Mouse (Mus musculus) regulatory T cell (primary cell): ENCODE data around the gene Daam1.
"Not testable (repeated sequence)": the region's sequence is repeated elsewhere in the genome, so short reads cannot be mapped to it uniquely, and the experiment has no call there.

ENCODE experiments used
- in situ Hi-C: fragments of 300-600 bp; cut with MboI, MseI; formaldehyde crosslinking; loops from one replicate; pipeline ENCODE4 v1.15.1; 2025; ENCODE audit warnings: high pct_unique_total_duplicates

Daam1 gene

DNA sequence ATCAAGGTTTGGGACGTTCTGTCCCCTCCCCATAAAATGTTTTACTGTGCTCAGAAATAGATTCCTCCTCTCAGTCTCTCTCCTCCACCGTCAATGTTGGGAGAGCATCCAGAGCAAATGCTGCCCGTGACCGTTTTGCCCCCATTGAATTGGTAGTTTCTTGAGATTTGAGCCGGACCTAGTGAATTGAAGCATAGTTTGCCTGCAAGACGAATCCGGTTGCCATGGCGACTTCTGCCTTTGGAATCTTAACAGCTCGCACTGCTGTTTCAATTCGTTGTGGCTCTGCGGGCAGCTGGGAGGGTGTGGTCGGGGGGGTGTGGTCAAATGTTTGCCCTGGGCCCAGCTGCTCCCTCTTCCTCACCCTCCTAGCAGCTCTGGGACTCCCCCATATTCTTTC, 1.3 kb downstream of the Daam1 start:
- in situ Hi-C loops: no loop called here

DNA sequence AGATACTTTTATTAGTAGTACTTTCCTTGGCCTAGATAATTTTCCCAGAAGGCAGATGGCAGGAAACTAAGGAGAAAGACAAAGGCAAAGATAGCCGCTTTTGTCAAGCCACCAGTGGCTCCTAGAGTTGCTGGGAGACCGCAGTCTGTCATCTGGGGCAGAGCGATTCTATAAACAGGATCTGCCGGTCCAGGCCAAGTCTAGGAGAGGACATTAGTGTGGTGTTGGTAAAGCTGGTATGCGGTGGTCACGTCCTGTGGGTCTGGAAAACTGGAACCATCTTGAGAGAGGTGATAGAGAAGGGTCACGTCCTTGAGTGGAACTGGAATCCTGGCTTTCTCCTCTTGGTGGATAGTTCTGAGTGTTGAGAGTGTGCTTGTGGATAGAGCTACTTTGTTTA, 3.2 kb downstream of the Daam1 start:
- in situ Hi-C loops: no loop called here

DNA sequence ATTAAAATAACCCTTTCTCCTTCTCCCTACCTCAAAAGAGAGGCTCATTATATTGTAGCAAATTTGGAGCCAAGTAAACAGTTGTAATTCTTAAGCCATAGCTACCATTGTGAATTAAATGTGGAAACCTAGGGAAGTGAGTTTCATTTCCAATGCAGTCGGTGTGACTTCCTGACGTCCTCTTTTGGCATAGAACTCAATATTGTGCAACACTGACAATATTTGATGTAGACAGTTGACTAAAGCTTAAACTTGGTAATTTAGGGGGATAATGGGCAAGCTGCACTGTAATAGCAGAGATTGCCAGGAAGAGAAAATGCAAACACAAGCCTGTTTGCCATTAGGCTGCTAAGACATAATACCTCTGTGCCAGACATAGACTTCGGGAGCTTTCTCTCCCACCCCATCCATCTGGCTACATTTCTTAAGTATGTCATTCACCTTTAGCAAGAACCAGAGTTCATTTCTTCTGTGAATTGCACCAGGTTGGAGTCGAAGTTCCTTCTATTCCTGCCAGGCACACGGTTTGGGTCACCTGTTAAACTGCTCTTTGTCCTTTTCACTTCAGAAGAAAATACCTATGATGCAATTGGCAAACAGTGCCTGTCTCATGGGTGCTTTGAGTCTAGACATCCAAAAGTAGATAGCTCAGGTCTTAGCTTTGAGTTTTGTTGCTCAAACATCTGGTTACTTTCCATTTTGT, 5.2 kb downstream of the Daam1 start:
- in situ Hi-C loops: no loop called here

DNA sequence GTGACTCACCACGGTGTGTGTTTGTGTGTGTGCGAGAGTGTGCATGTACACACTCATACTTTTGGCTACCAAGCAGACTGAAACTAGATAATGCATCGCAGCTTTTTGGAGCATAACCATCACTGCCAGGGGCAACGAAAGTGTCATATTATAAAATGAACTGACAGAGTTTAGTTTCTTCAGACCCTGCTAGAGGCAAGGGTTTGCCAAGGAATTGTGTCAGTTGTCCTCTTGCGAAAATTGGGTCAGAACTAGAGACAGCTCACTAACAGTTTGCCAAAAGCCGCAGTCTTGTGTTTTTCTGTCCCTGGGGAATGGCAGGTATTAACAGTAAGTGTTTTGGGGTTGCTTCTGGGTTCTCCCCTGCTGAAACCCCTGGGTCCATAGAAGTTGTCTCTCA, 5.9 kb downstream of the Daam1 start:
- in situ Hi-C loops: no loop called here

GRCm38 (mm10) chr12:71837576-71837975, 6.7 kb downstream of the Daam1 start:
- in situ Hi-C loops: no loop called here

GRCm38 (mm10) chr12:71838230-71838629, 7.4 kb downstream of the Daam1 start:
- in situ Hi-C loops: no loop called here

GRCm38 (mm10) chr12:71839653-71840052, 8.8 kb downstream of the Daam1 start:
- in situ Hi-C loops: no loop called here

GRCm38 (mm10) chr12:71840430-71841186, 9.7 kb downstream of the Daam1 start:
- in situ Hi-C loops: no loop called here

- in situ Hi-C loops: no loop called here
Measured at GRCm38 (mm10) chr12:71842006-71842405, 11.1 kb downstream of the Daam1 start.

- in situ Hi-C loops: no loop called here
Measured at GRCm38 (mm10) chr12:71842588-71842987, 11.7 kb downstream of the Daam1 start.

- in situ Hi-C loops: no loop called here
Measured at GRCm38 (mm10) chr12:71845486-71845885, 14.6 kb downstream of the Daam1 start.

DNA sequence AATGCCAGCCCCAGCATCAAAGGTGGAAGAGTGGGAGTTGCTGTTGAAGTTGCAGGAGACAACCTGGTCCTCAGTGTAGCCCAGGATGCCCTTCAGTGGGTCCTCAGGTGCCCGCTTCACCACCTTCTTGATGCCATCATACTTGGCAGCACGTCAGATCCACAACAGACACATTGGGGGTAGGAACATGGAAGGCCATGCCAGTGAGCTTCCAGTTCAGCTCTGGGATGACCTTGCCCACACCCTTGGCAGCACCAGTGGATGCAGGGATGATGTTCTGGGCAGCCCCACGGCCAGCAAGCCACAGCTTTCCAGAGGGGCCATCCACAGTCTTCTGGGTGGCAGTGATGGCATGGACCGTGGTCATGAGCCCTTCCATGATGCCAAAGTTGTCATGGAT, 15.5 kb downstream of the Daam1 start:
- in situ Hi-C loops: not testable (repeated sequence)

DNA sequence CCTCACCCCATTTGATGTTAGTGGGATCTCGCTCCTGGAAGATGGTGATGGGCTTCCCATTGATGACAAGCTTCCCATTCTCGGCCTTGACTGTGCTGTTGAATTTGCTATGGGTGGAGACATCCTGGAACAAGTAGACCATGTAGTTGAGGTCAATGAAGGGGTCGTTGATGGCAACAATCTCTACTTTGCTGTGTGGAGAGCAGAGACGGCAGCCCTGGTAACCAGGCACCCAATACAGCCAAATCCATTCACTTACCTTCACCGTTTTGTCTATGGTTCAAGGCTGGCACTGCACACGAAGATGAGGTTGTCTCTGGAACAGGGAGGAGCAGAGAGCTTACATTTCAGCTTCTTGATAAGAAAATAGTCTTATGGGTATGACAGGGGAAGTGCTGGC, 16.1 kb downstream of the Daam1 start:
- in situ Hi-C loops: not testable (repeated sequence)

DNA sequence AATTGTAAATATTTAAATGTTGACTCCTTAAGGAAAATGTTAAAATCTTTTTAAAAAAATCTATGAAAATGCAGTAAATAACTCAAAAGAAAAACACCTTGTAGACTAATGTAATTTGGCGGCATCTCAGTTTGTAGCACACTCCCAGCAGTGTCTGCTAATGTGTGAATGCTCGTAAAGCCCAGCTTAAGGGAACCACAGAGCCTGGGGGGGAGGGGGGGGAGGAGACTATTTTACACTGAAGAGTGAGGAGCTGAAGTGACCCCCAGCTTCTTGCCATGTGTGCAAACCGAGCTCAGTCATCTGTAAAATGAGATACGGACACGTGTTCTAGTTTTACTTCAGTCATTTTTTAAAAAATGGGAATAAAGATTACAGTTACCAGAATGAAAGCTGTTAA, 16.7 kb downstream of the Daam1 start:
- in situ Hi-C loops: no loop called here

DNA sequence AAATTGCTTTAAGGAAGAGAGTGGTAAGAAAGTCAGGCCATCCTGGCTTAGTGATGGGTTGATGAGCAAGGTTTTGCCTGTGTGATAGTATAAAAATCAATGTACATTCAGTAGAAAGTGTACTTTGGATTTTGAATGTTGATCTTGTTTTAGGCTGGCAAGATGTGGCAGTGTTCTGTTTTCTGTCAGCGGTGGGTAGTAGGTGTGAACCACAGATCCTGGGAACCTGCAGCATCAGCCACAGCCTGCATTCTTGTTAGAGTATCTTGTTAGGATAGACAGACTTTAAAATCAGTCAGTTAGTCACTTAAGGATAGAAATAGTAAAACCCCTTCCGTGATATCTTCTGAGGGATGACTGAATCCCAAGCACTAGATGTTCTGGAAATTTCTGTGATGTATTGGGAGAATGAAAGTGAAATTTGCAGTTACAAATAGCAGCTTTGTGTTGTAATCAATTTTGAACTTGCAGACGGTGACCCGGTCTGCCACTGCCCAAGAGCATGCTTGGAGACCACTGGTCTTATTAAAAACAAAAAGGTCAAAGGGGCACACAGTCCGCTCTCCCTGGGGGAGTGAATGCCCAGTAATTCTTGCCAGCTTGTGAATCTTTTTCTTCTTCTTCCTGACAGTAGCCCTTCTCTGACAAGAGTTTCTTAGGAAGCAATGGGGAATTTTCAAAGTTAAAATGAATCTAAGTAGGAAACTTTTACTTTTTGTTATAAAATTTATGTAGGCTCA, 17.3 kb downstream of the Daam1 start:
- in situ Hi-C loops: no loop called here

GRCm38 (mm10) chr12:71849051-71849450, 18.2 kb downstream of the Daam1 start:
- in situ Hi-C loops: no loop called here

GRCm38 (mm10) chr12:71850135-71850534, 19.3 kb downstream of the Daam1 start:
- in situ Hi-C loops: no loop called here

- in situ Hi-C loops: no loop called here
Measured at GRCm38 (mm10) chr12:71852678-71853077, 21.8 kb downstream of the Daam1 start.

- in situ Hi-C loops: no loop called here
Measured at GRCm38 (mm10) chr12:71853694-71854093, 22.8 kb downstream of the Daam1 start.

GRCm38 (mm10) chr12:71854191-71854590, 23.3 kb downstream of the Daam1 start:
- in situ Hi-C loops: no loop called here

DNA sequence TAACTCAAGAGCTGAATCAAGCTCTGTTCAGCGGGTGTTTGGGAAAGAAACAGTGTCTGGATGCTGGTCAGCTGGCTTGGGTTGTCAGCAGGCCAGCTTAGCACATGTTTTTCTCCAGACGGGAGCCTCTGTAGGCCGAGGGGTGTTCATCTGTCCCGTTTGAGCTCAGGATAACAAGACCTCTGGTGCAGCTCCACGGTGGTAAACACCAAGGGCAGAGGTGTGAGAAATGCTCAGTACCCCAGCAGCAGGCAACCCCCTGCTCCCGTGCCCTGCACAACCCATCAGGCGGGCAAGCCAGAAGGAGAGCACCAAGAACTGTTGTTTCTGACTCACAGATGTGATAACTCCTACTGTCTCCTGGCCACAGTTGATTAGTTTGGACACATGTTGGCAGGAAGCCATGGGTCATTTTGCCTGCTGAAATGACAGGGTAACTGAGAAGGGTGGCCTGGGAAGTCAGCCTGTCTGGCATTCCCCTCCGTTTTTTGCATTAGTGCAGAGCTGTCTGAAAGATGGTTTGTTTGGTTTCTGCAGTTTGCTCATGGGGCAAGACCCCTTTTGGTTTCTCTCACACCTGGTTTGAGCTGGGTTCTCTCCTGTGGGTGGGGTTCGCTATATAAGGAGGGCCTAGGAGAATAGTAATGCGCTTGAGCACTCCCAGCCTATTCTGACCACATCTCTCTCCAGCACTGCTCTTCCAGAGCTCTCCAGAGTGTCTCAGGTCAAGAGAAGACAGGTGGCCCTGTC, 25.0 kb downstream of the Daam1 start:
- in situ Hi-C loops: no loop called here

- in situ Hi-C loops: no loop called here
Measured at GRCm38 (mm10) chr12:71856480-71856754, 25.5 kb downstream of the Daam1 start.
